Mouse (Mus musculus) left cerebral cortex, adult 6 months (tissue): ENCODE data around the gene Rabgap1. TPM values are rescaled to one million over a fixed set of nuclear protein-coding genes. Genes with fewer than 3 reads are reported as not detected.

Source experiments
- long read RNA-seq, 2 experiments: library from polyadenylated mRNA; unstranded; transcript quantifications; one replicate each; pipeline ENCODE4 v2.0.0; 2019 to 2020
- polyA plus RNA-seq: library from polyadenylated mRNA; unstranded; fragments of <200 nt; fragmentation: Nextera tagmentation; gene quantifications from 2 replicates; pipeline ENCODE4 v1.2.3, GENCODE M21; 2021

The Rabgap1 gene
- 14.2 and 24.8 TPM in 2 replicates for polyA plus RNA-seq
- long read RNA-seq, experiment 1, full-length matches to known transcripts: 44 of 129 reads
- long read RNA-seq, experiment 1, partial matches to known transcripts: 57 of 129 reads
- long read RNA-seq, experiment 1, other reads (novel, unspliced or antisense): 28 of 129 reads
- long read RNA-seq, experiment 2, full-length matches to known transcripts: 4 of 52 reads
- long read RNA-seq, experiment 2, partial matches to known transcripts: 29 of 52 reads
- long read RNA-seq, experiment 2, other reads (novel, unspliced or antisense): 19 of 52 reads

GRCm38 (mm10) chr2:37442611-37443591 lies at the start of gene Rabgap1, which contains the start of the genes Zbtb26 and Zbtb6:
Gene Rabgap1 (plus strand): TSS chr2:37443279.
Gene Zbtb26 (minus strand): TSS chr2:37443135.
Gene Zbtb6 (minus strand): TSS chr2:37443171.

GRCm38 (mm10) chr2:37422306-37423304 lies 20.5 kb upstream of the Rabgap1 start, which contains the start of gene Rc3h2:
Gene Rc3h2 (minus strand): TSS chr2:37422903.

GRCm38 (mm10) chr2:37516030-37516710 lies 73.1 kb downstream of the Rabgap1 start, which contains the start of gene Gpr21:
Gene Gpr21 (plus strand): TSS chr2:37516332.

Other genes starting within 250 kb of the Rabgap1 start
- gene Olfr366, start 231.7 kb upstream of the Rabgap1 start, polyA plus RNA-seq: not detected in 2 replicates
- gene Olfr368, start 116.8 kb upstream of the Rabgap1 start, polyA plus RNA-seq: not detected in 2 replicates
- gene Pdcl, start 83.9 kb upstream of the Rabgap1 start, polyA plus RNA-seq: 14.2 and 17.3 TPM in 2 replicates
- 6.5 and 12.5 TPM in 2 replicates for gene Rc3h2, start 20.4 kb upstream of the Rabgap1 start, polyA plus RNA-seq
- 2.7 and 2.9 TPM in 2 replicates for gene Zbtb26, start 144 bp upstream of the Rabgap1 start, polyA plus RNA-seq
- 2.1 and 3.7 TPM in 2 replicates for gene Zbtb6, start 108 bp upstream of the Rabgap1 start, polyA plus RNA-seq
- gene Gpr21, start 73.1 kb downstream of the Rabgap1 start, polyA plus RNA-seq: 0.68 and 0.86 TPM in 2 replicates